Mouse (Mus musculus): Measurements from ENCODE around the gene Setd7. TPM values are rescaled to one million over a fixed set of nuclear protein-coding genes. Genes with fewer than 3 reads are reported as not detected.

The Setd7 gene
- polyA plus RNA-seq, 1 experiment from 2014 or later, result 0.48 TPM

DNA sequence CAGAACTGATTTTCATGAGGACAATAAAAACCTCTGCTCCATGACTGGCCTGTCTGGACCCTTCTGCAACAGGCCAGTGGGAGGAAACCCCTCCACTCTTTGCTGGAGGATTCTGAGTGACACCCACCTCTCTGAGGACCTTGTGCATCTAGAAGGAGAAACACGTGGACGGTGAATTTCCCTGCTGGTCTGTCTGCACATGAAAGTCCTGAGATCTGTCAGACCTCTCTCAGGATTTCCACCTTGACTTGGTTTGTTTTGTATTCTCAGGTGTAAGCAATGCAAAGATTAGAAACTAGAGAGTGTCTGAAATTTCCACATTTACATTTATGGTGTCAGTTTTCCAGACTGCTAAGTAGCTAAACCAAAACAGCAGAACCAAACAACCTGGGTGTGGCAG is 8.5 kb downstream of the Setd7 start:
- no peak for TF ChIP-seq CTCF (IDR thresholded peaks at IDR 0.05; ENCODE audit: low read depth)
- TF ChIP-seq EP300 (IDR thresholded peaks at IDR 0.05; ENCODE audit: low read depth), result no peak
- 72% methylated on average over 2 of the region's 2 CpGs for WGBS (ENCODE audit: insufficient replicate concordance)
- Histone ChIP-seq H3K4me2 (ENCODE audit: low read depth, low read length) (peak overlapping the region; percentile 71; the same call in 1 of the 2 replicates), H3K9ac (replicated peaks) (no peak overlapping the region), H3K4me3 (ENCODE audit: low read depth, low read length) (no peak overlapping the region), H3K27me3 (ENCODE audit: insufficient read depth, low read length) (no peaks in the 10 kb centered on the region), H3K9me3 (ENCODE audit: low read length) (no peaks in the 10 kb centered on the region), H3K4me1 (ENCODE audit: insufficient read depth) (peaks cover 16% of the 10 kb centered on the region; the same call in 1 of the 2 replicates), H3K27ac (ENCODE audit: low read depth) (no peak overlapping the region), H3K36me3 (replicated peaks; ENCODE audit: insufficient read depth, low read length) (no peaks in the 10 kb centered on the region)
- DNase-seq, result no peak
- ATAC-seq, result no peak

DNA sequence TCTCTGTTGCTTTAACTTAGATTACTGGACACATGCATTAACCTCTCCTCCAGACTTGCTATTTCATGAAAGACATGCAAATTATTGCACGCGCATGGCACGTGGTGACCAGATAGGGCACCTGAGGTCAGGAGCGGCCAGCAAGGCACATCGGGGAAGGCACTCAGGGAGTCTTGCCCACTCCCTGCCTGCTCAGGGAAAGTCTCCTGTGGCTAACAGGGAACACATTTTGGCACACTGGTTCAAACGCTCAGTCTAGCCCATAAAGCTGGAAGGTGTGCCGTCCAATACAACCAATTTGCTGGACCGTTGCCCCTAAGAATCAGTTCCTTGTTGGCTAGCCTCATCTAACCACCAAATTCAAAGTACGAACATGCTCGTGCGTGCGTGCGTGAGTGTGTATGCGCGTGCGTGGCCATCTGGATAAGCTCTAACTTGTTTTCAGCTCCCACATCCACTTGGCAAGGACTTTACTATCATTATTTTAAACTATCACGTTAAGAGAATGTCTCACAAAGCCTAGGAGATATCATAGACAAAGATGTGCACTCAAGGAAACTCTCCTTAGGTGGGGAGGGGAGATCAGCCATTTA is 11.6 kb downstream of the Setd7 start:
- Histone ChIP-seq H3K4me2 (ENCODE audit: low read depth, low read length) (no peak overlapping the region), H3K4me1 (ENCODE audit: insufficient read depth) (peaks cover 15% of the 10 kb centered on the region; the same call in 1 of the 2 replicates), H3K9me3 (ENCODE audit: low read length) (no peaks in the 10 kb centered on the region), H3K4me3 (ENCODE audit: low read depth, low read length) (no peak overlapping the region), H3K9ac (replicated peaks) (no peak overlapping the region), H3K27me3 (ENCODE audit: insufficient read depth, low read length) (no peaks in the 10 kb centered on the region), H3K27ac (ENCODE audit: low read depth) (no peak overlapping the region), H3K36me3 (replicated peaks; ENCODE audit: insufficient read depth, low read length) (no peaks in the 10 kb centered on the region)
- TF ChIP-seq EP300 (IDR thresholded peaks at IDR 0.05; ENCODE audit: low read depth), result no peak
- no peak for TF ChIP-seq CTCF (IDR thresholded peaks at IDR 0.05; ENCODE audit: low read depth)
- 88% methylated on average over 17 of the region's 17 CpGs for WGBS (ENCODE audit: insufficient replicate concordance)
- no peak for DNase-seq
- ATAC-seq, result no peak

DNA sequence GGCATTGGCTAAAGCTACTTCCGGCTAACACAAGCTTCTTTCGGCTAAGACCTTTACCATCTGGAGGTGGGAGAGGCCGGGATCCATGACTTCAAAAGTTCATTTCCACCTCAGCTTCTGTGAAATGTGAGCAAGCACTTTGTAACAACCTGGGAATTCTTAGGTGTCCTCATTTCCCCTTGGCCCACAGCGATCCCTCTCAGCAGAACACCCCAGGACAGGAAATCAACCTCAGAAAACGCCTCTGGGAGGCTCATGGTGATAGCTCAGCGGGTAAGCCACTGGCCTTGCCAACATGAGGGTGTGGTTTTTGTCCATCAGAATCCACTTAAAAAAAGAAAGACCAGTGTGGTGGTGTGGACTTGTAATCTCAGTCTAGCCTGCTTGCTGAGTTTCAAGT is 13.1 kb downstream of the Setd7 start:
- Histone ChIP-seq H3K9ac (replicated peaks) (no peak overlapping the region), H3K9me3 (ENCODE audit: low read length) (no peaks in the 10 kb centered on the region), H3K4me2 (ENCODE audit: low read depth, low read length) (no peak overlapping the region), H3K4me3 (ENCODE audit: low read depth, low read length) (no peak overlapping the region), H3K36me3 (replicated peaks; ENCODE audit: insufficient read depth, low read length) (no peaks in the 10 kb centered on the region), H3K27me3 (ENCODE audit: insufficient read depth, low read length) (no peaks in the 10 kb centered on the region), H3K4me1 (ENCODE audit: insufficient read depth) (peaks cover 2% of the 10 kb centered on the region; the same call in 1 of the 2 replicates), H3K27ac (ENCODE audit: low read depth) (no peak overlapping the region)
- no peak for DNase-seq
- ATAC-seq, result no peak
- TF ChIP-seq EP300 (IDR thresholded peaks at IDR 0.05; ENCODE audit: low read depth), result no peak
- TF ChIP-seq CTCF (IDR thresholded peaks at IDR 0.05; ENCODE audit: low read depth), result no peak
- WGBS (ENCODE audit: insufficient replicate concordance), result 80% methylated on average over 6 of the region's 6 CpGs

DNA sequence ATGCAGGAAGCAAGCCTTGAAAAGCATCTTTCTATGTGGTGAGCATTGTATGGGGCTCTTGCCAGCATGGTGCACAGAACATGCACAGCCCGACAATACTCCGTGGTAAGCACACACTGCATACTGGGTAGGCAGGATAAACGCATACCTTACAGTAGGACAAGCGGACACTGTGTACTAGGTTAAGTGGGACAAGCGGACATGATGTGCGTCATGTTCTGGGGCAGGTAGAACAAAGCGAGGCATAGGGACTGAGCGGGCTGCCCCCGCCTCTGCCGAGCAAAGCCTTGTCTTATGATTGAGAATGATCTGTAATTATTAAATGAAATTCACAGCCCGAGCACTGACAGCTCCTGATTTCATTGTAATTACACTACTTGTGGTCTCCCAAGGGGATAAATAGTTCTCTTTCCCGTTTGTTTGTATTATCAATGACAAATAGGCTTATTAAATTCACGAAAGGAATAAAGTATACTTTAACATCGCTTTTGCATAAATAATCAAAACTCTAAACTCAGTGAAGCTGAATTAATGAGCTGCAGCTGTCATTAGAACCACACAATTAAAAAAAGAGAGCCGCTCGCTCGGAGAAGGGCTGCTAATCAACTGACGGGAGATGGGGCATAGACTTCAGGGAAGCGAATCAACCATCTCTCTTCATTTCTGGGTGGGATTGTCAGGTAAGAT is 16.1 kb downstream of the Setd7 start:
- Histone ChIP-seq H3K4me1 (ENCODE audit: insufficient read depth) (no peaks in the 10 kb centered on the region), H3K27ac (ENCODE audit: low read depth) (no peak overlapping the region), H3K9me3 (ENCODE audit: low read length) (no peaks in the 10 kb centered on the region), H3K4me3 (ENCODE audit: low read depth, low read length) (no peak overlapping the region), H3K9ac (replicated peaks) (no peak overlapping the region), H3K36me3 (replicated peaks; ENCODE audit: insufficient read depth, low read length) (peaks cover 5% of the 10 kb centered on the region; the same call in 1 of the 2 replicates), H3K27me3 (ENCODE audit: insufficient read depth, low read length) (no peaks in the 10 kb centered on the region), H3K4me2 (ENCODE audit: low read depth, low read length) (no peak overlapping the region)
- DNase-seq (no peak), ATAC-seq (no peak)
- TF ChIP-seq EP300 (IDR thresholded peaks at IDR 0.05; ENCODE audit: low read depth), result no peak
- TF ChIP-seq CTCF (IDR thresholded peaks at IDR 0.05; ENCODE audit: low read depth), result no peak
- 89% methylated on average over 19 of the region's 19 CpGs for WGBS (ENCODE audit: insufficient replicate concordance)

DNA sequence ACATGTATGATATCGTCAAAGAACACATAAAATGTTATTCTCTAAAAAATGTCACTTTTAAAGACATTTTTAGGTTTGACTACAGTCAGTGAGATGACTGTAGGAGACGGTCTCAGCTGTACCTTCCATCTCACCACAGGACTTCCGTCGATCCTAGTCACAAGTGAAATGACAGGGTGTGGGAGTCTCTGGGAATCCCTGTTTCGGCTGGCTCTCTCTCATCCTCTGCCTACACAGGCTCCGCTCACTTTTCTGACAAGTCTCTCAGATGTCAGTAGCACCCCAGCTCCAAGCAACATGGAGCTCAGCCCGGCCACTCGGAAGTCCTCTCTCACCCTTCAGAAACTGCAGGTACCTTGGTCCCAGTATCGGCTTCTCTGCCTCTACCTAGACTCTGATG is 20.0 kb downstream of the Setd7 start:
- Histone ChIP-seq H3K27me3 (ENCODE audit: insufficient read depth, low read length) (no peaks in the 10 kb centered on the region), H3K9ac (replicated peaks) (no peak overlapping the region), H3K9me3 (ENCODE audit: low read length) (no peaks in the 10 kb centered on the region), H3K4me1 (ENCODE audit: insufficient read depth) (no peaks in the 10 kb centered on the region), H3K4me3 (ENCODE audit: low read depth, low read length) (no peak overlapping the region), H3K36me3 (replicated peaks; ENCODE audit: insufficient read depth, low read length) (peaks cover 29% of the 10 kb centered on the region), H3K27ac (ENCODE audit: low read depth) (no peak overlapping the region), H3K4me2 (ENCODE audit: low read depth, low read length) (no peak overlapping the region)
- ATAC-seq, result no peak
- no peak for DNase-seq
- 82% methylated on average over 9 of the region's 9 CpGs for WGBS (ENCODE audit: insufficient replicate concordance)
- no peak for TF ChIP-seq EP300 (IDR thresholded peaks at IDR 0.05; ENCODE audit: low read depth)

DNA sequence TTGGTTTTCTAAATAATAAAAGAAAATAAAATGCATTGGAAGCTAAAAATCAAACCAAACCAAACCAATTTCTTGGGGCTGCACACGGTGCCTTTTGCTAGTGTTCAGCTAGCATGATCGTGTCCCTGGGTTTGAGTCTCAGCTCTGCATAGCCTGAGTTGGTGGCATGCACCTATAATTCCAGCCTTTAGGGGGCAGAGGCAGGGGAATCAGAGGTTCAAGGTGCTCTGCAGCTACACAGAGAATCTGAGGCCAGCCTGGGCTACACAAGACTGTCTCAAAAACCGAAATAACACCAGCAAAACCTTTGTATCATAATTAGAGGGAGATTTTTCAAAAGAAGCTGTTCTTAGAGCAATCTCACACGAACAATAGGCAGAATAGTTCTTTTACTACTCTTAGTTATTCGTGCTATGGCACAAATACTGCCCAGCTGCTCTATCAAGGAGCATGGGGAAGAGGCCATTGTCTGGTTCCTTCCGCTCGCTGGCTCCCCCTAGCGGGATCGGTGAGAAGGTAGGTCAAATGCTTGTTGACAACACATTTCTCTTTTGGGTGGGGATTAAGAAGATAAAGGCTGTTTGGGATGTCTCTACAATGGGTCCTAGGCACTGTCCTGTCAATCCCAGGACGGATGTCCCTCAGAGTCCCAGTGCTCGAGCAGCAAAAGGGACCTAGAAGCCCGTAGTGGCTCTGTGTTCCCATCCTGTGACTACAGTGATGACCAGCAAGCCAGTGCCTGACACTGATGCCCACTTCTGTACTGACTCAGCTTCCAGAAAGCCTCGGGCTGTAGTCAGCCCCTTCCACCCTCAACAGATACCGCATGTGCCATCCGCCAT is 20.9 kb downstream of the Setd7 start:
- peak; percentile 66 for ATAC-seq
- peak; percentile 88 for DNase-seq
- no peak overlapping the region for H3K27ac ChIP-seq (ENCODE audit: low read depth)
- TF ChIP-seq CTCF (IDR thresholded peaks at IDR 0.05; ENCODE audit: low read depth), result peak; percentile 90
- TF ChIP-seq EP300 (IDR thresholded peaks at IDR 0.05; ENCODE audit: low read depth), result no peak
- no peaks in the 10 kb centered on the region for H3K27me3 ChIP-seq (ENCODE audit: insufficient read depth, low read length)
- H3K4me2 ChIP-seq (ENCODE audit: low read depth, low read length), result no peak overlapping the region
- H3K9ac ChIP-seq (replicated peaks), result no peak overlapping the region
- peaks cover 33% of the 10 kb centered on the region for H3K36me3 ChIP-seq (replicated peaks; ENCODE audit: insufficient read depth, low read length)
- no peaks in the 10 kb centered on the region for H3K9me3 ChIP-seq (ENCODE audit: low read length)
- 47% methylated on average over 15 of the region's 15 CpGs for WGBS (ENCODE audit: insufficient replicate concordance)
- H3K4me1 ChIP-seq (ENCODE audit: insufficient read depth), result no peaks in the 10 kb centered on the region
- H3K4me3 ChIP-seq (ENCODE audit: low read depth, low read length), result no peak overlapping the region

All from liver, postnatal 0 days (tissue).